Mouse (Mus musculus): ENCODE measurements around the gene Mybpc3. TPM values are rescaled to one million over a fixed set of nuclear protein-coding genes. Genes with fewer than 3 reads are reported as not detected.
"Not testable (repeated sequence)": the region's sequence is repeated elsewhere in the genome, so short reads cannot be mapped to it uniquely, and the experiment has no call there.

Mybpc3 gene
- total RNA-seq, 2 experiments from 2014 or later: 0.17 TPM; not detected in 1

- no peak for DNase-seq (ENCODE audit: low spot score in 2 of 2)
These were observed 31.3 kb upstream of the Mybpc3 start for GRCm38 (mm10) chr2:91086392-91087237.

- no peak for DNase-seq (ENCODE audit: low spot score in 2 of 2)
These were observed 30.5 kb upstream of the Mybpc3 start for GRCm38 (mm10) chr2:91087453-91087852.

GRCm38 (mm10) chr2:91088987-91089386 lies 29.0 kb upstream of the Mybpc3 start:
- DNase-seq (ENCODE audit: low spot score in 2 of 2): no peak

GRCm38 (mm10) chr2:91090208-91090607 lies 27.7 kb upstream of the Mybpc3 start:
- no peak for DNase-seq (ENCODE audit: low spot score in 2 of 2)

GRCm38 (mm10) chr2:91090827-91091226 lies 27.1 kb upstream of the Mybpc3 start:
- no peak for DNase-seq (ENCODE audit: low spot score in 2 of 2)

GRCm38 (mm10) chr2:91096524-91096923 lies 21.4 kb upstream of the Mybpc3 start:
- no peak for DNase-seq (ENCODE audit: low spot score in 2 of 2)

GRCm38 (mm10) chr2:91097015-91097414 lies 20.9 kb upstream of the Mybpc3 start:
- DNase-seq (ENCODE audit: low spot score in 2 of 2): no peak

GRCm38 (mm10) chr2:91098156-91098555 lies 19.8 kb upstream of the Mybpc3 start:
- no peak for DNase-seq (ENCODE audit: low spot score in 2 of 2)

GRCm38 (mm10) chr2:91101124-91101740 lies 16.7 kb upstream of the Mybpc3 start:
- DNase-seq (ENCODE audit: low spot score in 2 of 2): peak; percentile 81 to 90

- DNase-seq (ENCODE audit: low spot score in 2 of 2): no peak
These were observed 9.8 kb upstream of the Mybpc3 start for GRCm38 (mm10) chr2:91108156-91108555.

- DNase-seq (ENCODE audit: low spot score in 2 of 2): no peak
These were observed 8.7 kb upstream of the Mybpc3 start for GRCm38 (mm10) chr2:91109241-91109640.

- no peak for DNase-seq (ENCODE audit: low spot score in 2 of 2)
These were observed 8.0 kb upstream of the Mybpc3 start for GRCm38 (mm10) chr2:91109807-91110385.

GRCm38 (mm10) chr2:91110429-91110828 lies 7.5 kb upstream of the Mybpc3 start:
- DNase-seq (ENCODE audit: low spot score in 2 of 2): no peak

- not testable (repeated sequence) for DNase-seq (ENCODE audit: low spot score in 2 of 2)
These were observed 6.1 kb upstream of the Mybpc3 start for GRCm38 (mm10) chr2:91111832-91112231.

- no peak for DNase-seq (ENCODE audit: low spot score in 2 of 2)
These were observed 5.5 kb upstream of the Mybpc3 start for GRCm38 (mm10) chr2:91112491-91112890.

GRCm38 (mm10) chr2:91113334-91113733 lies 4.6 kb upstream of the Mybpc3 start:
- DNase-seq (ENCODE audit: low spot score in 2 of 2): no peak

GRCm38 (mm10) chr2:91113852-91114251 lies 4.1 kb upstream of the Mybpc3 start:
- DNase-seq (ENCODE audit: low spot score in 2 of 2): no peak

GRCm38 (mm10) chr2:91114781-91115577 lies 3.0 kb upstream of the Mybpc3 start:
- peak; percentile 92 to 98 for DNase-seq (ENCODE audit: low spot score in 2 of 2)

- DNase-seq (ENCODE audit: low spot score in 2 of 2): no peak
These were observed 2.4 kb upstream of the Mybpc3 start for GRCm38 (mm10) chr2:91115578-91115970.

GRCm38 (mm10) chr2:91116842-91117241 lies 1.1 kb upstream of the Mybpc3 start:
- DNase-seq (ENCODE audit: low spot score in 2 of 2): no peak

- DNase-seq (ENCODE audit: low spot score in 2 of 2): no peak
These were observed 703 bp downstream of the Mybpc3 start for GRCm38 (mm10) chr2:91118647-91119046.
